Mouse (Mus musculus): ENCODE measurements around the gene Mrpl36.

DNA sequence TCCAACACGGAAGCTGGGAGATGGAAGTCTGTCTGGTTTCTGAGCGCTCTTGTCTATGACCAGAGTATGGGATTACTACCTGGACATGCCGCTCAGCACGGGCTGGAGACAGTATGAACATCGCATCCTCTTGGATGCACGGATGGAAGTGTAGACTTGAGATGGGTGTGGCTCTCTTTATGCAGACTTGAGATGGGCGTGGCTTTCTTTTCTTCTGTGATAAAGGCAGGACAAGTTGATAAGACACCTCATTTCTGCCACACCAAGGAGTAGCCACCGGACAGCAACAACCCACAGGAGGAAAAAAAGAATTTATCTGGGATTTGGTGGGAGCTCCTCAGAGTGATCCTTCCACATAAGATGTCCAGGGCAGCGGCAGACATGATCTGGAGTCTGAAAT lies 22.4 kb downstream of the Mrpl36 start:
- no peak for TF ChIP-seq POLR2A (IDR thresholded peaks at IDR 0.05; ENCODE audit: control insufficient read depth, low read depth, low read length)
- TF ChIP-seq CTCF (IDR thresholded peaks at IDR 0.05; ENCODE audit: control insufficient read depth, insufficient read depth, insufficient replicate concordance, low read depth, low read length): no peak

Measured in testis, adult 2 months (tissue).